Mouse (Mus musculus) G1E (cell line): ENCODE measurements around the gene Sphk1.

ENCODE experiments used
- CTCF ChIP-seq: IDR thresholded peaks from 2 replicates; pipeline ENCODE4 v1.5.1; 2012; ENCODE audit warnings: low read depth, low read length, inconsistent platforms, mixed read lengths
- GATA1 ChIP-seq: IDR thresholded peaks from 2 replicates; pipeline ENCODE4 v1.6.1; 2012; ENCODE audit warnings: borderline replicate concordance, low read length, inconsistent platforms, mixed read lengths
- GATA2 ChIP-seq: IDR thresholded peaks from 2 replicates; pipeline ENCODE4 v1.6.1; 2012; ENCODE audit warnings: low read depth, low read length, inconsistent platforms, borderline replicate concordance
- POLR2AphosphoS5 ChIP-seq: IDR thresholded peaks from 2 replicates; pipeline ENCODE4 v1.6.1; 2012; ENCODE audit warnings: low read depth, low read length, inconsistent platforms; ENCODE audit not compliant: insufficient replicate concordance
- TAL1 ChIP-seq: conservative IDR thresholded peaks from 2 replicates; pipeline ENCODE4 v1.6.1; 2012; ENCODE audit warnings: low read depth, low read length, inconsistent platforms, mixed read lengths

DNA sequence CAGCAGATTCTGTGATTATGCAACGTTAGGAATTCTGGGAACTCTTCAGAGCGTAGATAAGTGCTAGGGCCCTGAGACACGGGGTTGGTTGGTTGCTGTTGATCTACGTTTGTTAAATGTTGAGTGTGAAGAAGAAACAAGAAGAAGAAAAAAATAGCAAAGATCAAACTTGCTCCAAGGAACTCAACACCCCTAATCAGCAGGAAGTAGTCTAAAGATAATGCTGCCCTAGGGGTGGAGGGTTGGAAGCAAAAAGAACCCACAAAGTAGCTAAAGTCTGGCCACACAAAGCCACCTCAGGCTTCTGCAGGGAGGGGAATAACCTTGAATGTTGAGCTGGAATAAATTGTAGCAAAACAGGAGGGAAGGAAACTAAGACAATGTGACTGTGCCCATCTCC lies 33.4 kb upstream of the Sphk1 start:
- TF ChIP-seq CTCF (no peak), TAL1 (no peak), POLR2AphosphoS5 (no peak), GATA1 (no peak), GATA2 (no peak)
